Mouse (Mus musculus) C2C12 (cell line): ENCODE data around the gene Hdc. TPM values are rescaled to one million over a fixed set of nuclear protein-coding genes. Genes with fewer than 3 reads are reported as not detected.
A peak's percentile ranks its signal among the peaks of the same experiment; 100 is the strongest.

Experiments
- H3K27me3 ChIP-seq: one replicate; pipeline ENCODE4 v1.6.1; 2011; ENCODE audit not compliant: control insufficient read depth, insufficient read depth, insufficient read length
- H3K36me3 ChIP-seq: one replicate; pipeline ENCODE4 v1.6.1; 2011; ENCODE audit not compliant: control insufficient read depth, insufficient read depth
- H3K4me3 ChIP-seq: one replicate; pipeline ENCODE4 v1.5.1; 2011; ENCODE audit warnings: mild to moderate bottlenecking, control low read depth; ENCODE audit not compliant: poor library complexity, insufficient read depth, severe bottlenecking
- H3K79me2 ChIP-seq: one replicate; pipeline ENCODE4 v1.6.1; 2011; ENCODE audit not compliant: control insufficient read depth, insufficient read depth
- H3K79me3 ChIP-seq: one replicate; pipeline ENCODE4 v1.6.1; 2011; ENCODE audit warnings: low read depth, control low read depth
- H3ac ChIP-seq: one replicate; pipeline ENCODE3; 2011; ENCODE audit warnings: low read depth; ENCODE audit not compliant: control insufficient read depth, insufficient read length
- CEBPB ChIP-seq: IDR thresholded peaks from one replicate; pipeline ENCODE4 v1.6.1; 2011; ENCODE audit warnings: low read depth, mild to moderate bottlenecking, control low read depth, moderate library complexity
- CTCF ChIP-seq: IDR thresholded peaks from one replicate; pipeline ENCODE4 v1.5.1; 2011; ENCODE audit not compliant: control insufficient read depth, insufficient read depth, insufficient read length
- FOSL1 ChIP-seq: IDR thresholded peaks from one replicate; pipeline ENCODE4 v1.8.0; 2011; ENCODE audit warnings: mild to moderate bottlenecking, low read length; ENCODE audit not compliant: poor library complexity, insufficient read depth, severe bottlenecking
- MAX ChIP-seq: IDR thresholded peaks from one replicate; pipeline ENCODE4 v1.6.1; 2011; ENCODE audit warnings: mild to moderate bottlenecking, control low read depth
- MYOD1 ChIP-seq: IDR thresholded peaks from one replicate; pipeline ENCODE4 v1.6.1; 2011; ENCODE audit warnings: low read depth; ENCODE audit not compliant: control insufficient read depth, insufficient read length
- MYOG ChIP-seq: IDR thresholded peaks from one replicate; pipeline ENCODE4 v1.6.1; 2011; ENCODE audit not compliant: control insufficient read depth, insufficient read length; ENCODE audit errors: extremely low read depth
- USF1 ChIP-seq: IDR thresholded peaks from one replicate; pipeline ENCODE4 v1.6.1; 2011; ENCODE audit warnings: low read depth, mild to moderate bottlenecking, control low read depth, moderate library complexity
- polyA plus RNA-seq: library from polyadenylated mRNA; unstranded; fragments of >200 nt; fragmentation: generic; extraction: Trizol; gene quantifications from one replicate; pipeline ENCODE4 v1.2.1, GENCODE M21; 2012; ENCODE audit warnings: missing spikeins

Gene Hdc
- polyA plus RNA-seq, 1 experiment: 0.13 TPM

- Histone ChIP-seq H3K79me2 (no peaks in the 10 kb centered on the region), H3ac (no peak overlapping the region), H3K79me3 (no peaks in the 10 kb centered on the region), H3K36me3 (no peaks in the 10 kb centered on the region), H3K27me3 (no peaks in the 10 kb centered on the region), H3K4me3 (no peak overlapping the region)
- no peak for TF ChIP-seq CTCF
- no peak for TF ChIP-seq FOSL1
- no peak for TF ChIP-seq USF1
- no peak for TF ChIP-seq MYOG
- no peak for TF ChIP-seq CEBPB
- TF ChIP-seq MAX: no peak
- TF ChIP-seq MYOD1: no peak
Observed at GRCm38 (mm10) chr2:126584621-126585369, 34.3 kb downstream of the Hdc start.

- no peak overlapping the region for H3ac ChIP-seq
- no peaks in the 10 kb centered on the region for H3K27me3 ChIP-seq
- no peak for TF ChIP-seq MYOD1
- TF ChIP-seq MYOG: no peak
- H3K79me2 ChIP-seq: no peaks in the 10 kb centered on the region
- H3K36me3 ChIP-seq: no peaks in the 10 kb centered on the region
- H3K79me3 ChIP-seq: no peaks in the 10 kb centered on the region
- H3K4me3 ChIP-seq: no peak overlapping the region
Observed at GRCm38 (mm10) chr2:126583960-126584359, 35.1 kb downstream of the Hdc start.

GRCm38 (mm10) chr2:126579282-126579681, 39.8 kb downstream of the Hdc start:
- H3K4me3 ChIP-seq: no peak overlapping the region
- no peak overlapping the region for H3ac ChIP-seq
- H3K27me3 ChIP-seq: no peaks in the 10 kb centered on the region
- no peaks in the 10 kb centered on the region for H3K79me3 ChIP-seq
- no peaks in the 10 kb centered on the region for H3K36me3 ChIP-seq
- no peaks in the 10 kb centered on the region for H3K79me2 ChIP-seq
- TF ChIP-seq CTCF (no peak), USF1 (no peak), CEBPB (no peak), MAX (no peak), MYOG (no peak), FOSL1 (no peak), MYOD1 (no peak)

DNA sequence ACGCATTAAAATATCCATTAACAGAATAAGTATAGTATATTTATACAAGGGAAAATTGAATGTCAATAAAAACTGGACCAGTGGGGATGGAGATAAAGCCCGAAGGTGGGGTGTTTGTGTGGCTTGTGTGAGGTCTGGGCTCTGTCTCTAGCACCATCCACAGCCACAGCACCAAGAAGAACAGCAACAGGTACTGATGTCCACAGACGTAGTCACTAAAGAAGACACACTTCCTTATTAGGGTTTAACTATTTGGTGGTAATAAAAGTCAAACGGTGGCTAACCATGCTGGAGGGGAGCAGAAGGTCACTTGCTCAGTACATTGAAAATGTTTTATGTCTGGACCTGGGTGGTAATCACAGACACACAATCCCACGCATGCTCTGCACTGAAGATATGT, 41.7 kb downstream of the Hdc start:
- no peaks in the 10 kb centered on the region for H3K79me3 ChIP-seq
- H3K4me3 ChIP-seq: no peak overlapping the region
- H3K79me2 ChIP-seq: no peaks in the 10 kb centered on the region
- no peaks in the 10 kb centered on the region for H3K36me3 ChIP-seq
- TF ChIP-seq CEBPB (no peak), MYOD1 (peak; percentile 77)
- H3K27me3 ChIP-seq: peaks cover 5% of the 10 kb centered on the region
- H3ac ChIP-seq: no peak overlapping the region

DNA sequence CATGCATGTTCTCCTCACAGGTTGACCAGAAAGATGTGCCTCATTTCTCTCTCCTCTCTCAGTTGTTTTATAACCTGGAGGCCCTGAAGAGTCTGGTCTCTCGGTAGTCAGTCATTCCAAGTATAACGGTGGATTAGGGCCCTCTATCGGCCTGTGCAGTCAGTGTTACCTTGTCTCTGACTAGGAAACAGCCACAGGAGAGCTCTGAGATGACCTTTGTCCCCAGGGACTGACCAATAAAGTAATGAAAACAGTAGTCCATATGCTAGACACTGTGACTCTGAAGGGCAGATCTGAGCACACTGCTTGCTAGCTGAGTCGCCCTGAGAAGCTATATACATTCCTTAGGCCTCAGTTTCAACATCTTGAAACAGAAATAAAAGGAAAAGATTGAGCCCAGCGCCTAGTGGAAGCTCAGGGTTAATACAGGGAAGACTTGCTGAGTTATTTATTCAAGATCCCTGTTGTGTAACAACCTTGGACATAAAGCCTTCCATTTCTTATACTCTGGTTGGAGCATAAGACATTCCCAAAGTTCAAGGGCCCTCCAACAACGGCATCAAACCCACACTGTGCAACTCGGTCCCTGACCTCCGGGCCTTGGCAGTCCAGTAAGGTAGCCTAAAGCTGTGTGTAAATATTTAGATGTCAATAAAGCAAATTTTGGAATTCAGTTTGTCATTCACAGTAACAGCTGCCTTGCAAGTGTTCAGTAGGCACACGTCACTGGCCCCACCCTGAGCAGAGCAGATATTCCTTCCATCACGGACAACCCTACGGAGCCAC, 43.5 kb downstream of the Hdc start:
- H3K4me3 ChIP-seq: no peak overlapping the region
- TF ChIP-seq MYOG (no peak), MYOD1 (no peak), MAX (no peak)
- no peaks in the 10 kb centered on the region for H3K79me2 ChIP-seq

DNA sequence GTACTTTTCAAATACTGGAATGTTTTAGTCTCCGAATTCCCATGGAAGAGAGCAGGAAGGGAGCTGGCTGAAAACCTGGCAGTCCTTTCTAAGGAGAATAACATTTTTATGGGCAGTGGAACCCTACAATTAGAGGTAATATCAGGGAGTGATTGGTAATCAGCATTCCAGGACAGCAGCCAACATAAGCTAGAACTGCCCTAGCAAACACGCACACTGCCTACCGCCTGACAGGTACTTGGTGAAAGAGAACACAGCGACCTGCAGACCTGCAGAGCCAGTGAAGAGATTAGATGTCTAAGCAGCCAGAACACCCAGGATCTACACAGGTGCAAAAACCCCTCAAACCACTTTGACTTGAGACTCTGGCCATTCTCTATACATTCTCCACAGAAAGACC, 46.4 kb downstream of the Hdc start:
- Histone ChIP-seq H3K79me3 (no peaks in the 10 kb centered on the region), H3ac (no peak overlapping the region), H3K79me2 (no peaks in the 10 kb centered on the region), H3K4me3 (no peak overlapping the region), H3K36me3 (no peaks in the 10 kb centered on the region), H3K27me3 (peaks cover 10% of the 10 kb centered on the region)
- TF ChIP-seq CTCF (no peak), USF1 (no peak), MYOG (no peak), MAX (no peak)

More for the DNA sequence above, 43.5 kb downstream of the Hdc start:
- Histone ChIP-seq H3ac (no peak overlapping the region), H3K36me3 (no peaks in the 10 kb centered on the region), H3K79me3 (no peaks in the 10 kb centered on the region), H3K27me3 (peaks cover 7% of the 10 kb centered on the region)
